Mouse (Mus musculus) heart, adult 2 months (tissue): ENCODE measurements around the gene Bbs4.

Source experiments
- CTCF ChIP-seq: fragments of 200-600 bp; IDR thresholded peaks from 2 replicates; pipeline ENCODE4 v1.8.1; 2022; ENCODE audit warnings: antibody characterized with exemption, mild to moderate bottlenecking, moderate library complexity
- POLR2A ChIP-seq: fragments of 200-500 bp; IDR thresholded peaks from 2 replicates; pipeline ENCODE4 v1.6.1; 2011; ENCODE audit warnings: mild to moderate bottlenecking, low read depth, low read length, control low read depth; ENCODE audit not compliant: insufficient read depth

- no peak for TF ChIP-seq CTCF
- TF ChIP-seq POLR2A = no peak
Observed at GRCm38 (mm10) chr9:59307890-59308289, 45.4 kb downstream of the Bbs4 start.
